Mouse (Mus musculus) erythroblast, embryonic 14.5 days (primary cell): ENCODE results near the gene Sema4b.

Experiments used
- GATA1 ChIP-seq: IDR thresholded peaks from 2 replicates; pipeline ENCODE4 v1.6.1; 2012; ENCODE audit warnings: low read length, inconsistent platforms, mixed read lengths
- TAL1 ChIP-seq: IDR thresholded peaks from 3 replicates; pipeline ENCODE4 v1.6.1; 2012; ENCODE audit warnings: low read length, inconsistent platforms, mixed read lengths

GRCm38 (mm10) chr7:80156711-80157227 lies 29.9 kb upstream of the Sema4b start:
- TF ChIP-seq GATA1 = no peak
- TF ChIP-seq TAL1 = no peak
